Mouse (Mus musculus) limb, embryonic 15.5 days (tissue): ENCODE measurements around the gene Atp9a. TPM values are rescaled to one million over a fixed set of nuclear protein-coding genes. Genes with fewer than 3 reads are reported as not detected.

ENCODE experiments used
- ATAC-seq: fragments of 200-750 bp; cut with Nextera tagmentation; 2 replicates; pipeline ENCODE4 v1.8.0; 2017; ENCODE audit warnings: low read depth, moderate TSS enrichment; ENCODE audit not compliant: insufficient number of reproducible peaks, low FRiP score, low TSS enrichment
- H3K27ac ChIP-seq: fragments of 300-500 bp; sonication (generic); 2 replicates; pipeline ENCODE4 v1.5.1; 2015; ENCODE audit warnings: moderate library complexity, mild to moderate bottlenecking, inconsistent platforms
- H3K27me3 ChIP-seq: fragments of 300-500 bp; sonication (generic); 2 replicates; pipeline ENCODE4 v1.6.1; 2015; ENCODE audit warnings: inconsistent platforms
- H3K36me3 ChIP-seq: fragments of 300-500 bp; sonication (generic); 2 replicates; pipeline ENCODE4 v1.6.1; 2015; ENCODE audit warnings: inconsistent platforms
- H3K4me1 ChIP-seq: fragments of 300-500 bp; sonication (generic); 2 replicates; pipeline ENCODE4 v1.6.1; 2015; ENCODE audit warnings: inconsistent platforms
- H3K4me2 ChIP-seq: fragments of 300-500 bp; sonication (generic); 2 replicates; pipeline ENCODE4 v1.6.1; 2015; ENCODE audit warnings: mild to moderate bottlenecking, inconsistent platforms
- H3K4me3 ChIP-seq: fragments of 300-500 bp; sonication (generic); 2 replicates; pipeline ENCODE4 v1.5.1; 2015; ENCODE audit warnings: mild to moderate bottlenecking, inconsistent platforms
- H3K9ac ChIP-seq: fragments of 300-500 bp; sonication (generic); 2 replicates; pipeline ENCODE4 v1.6.1; 2015; ENCODE audit warnings: inconsistent platforms
- H3K9me3 ChIP-seq: fragments of 300-500 bp; sonication (generic); 2 replicates; pipeline ENCODE4 v1.6.1; 2016; ENCODE audit warnings: inconsistent platforms
- WGBS: fragments of 180-500 bp; shearing (Covaris S2); methylation state at CpG from one replicate; pipeline ENCODE4 v1.1.7; 2015; 5-methylcytosine and 5-hydroxymethylcytosine counted together
- polyA plus RNA-seq: library from polyadenylated mRNA; unstranded; fragments of >200 nt; fragmentation: Nextera tagmentation; extraction: Ambion mirVana; gene quantifications from 2 replicates; pipeline ENCODE4 v1.2.1, GENCODE M21; 2015

Atp9a gene
- polyA plus RNA-seq = 24.6 and 31.6 TPM in 2 replicates

GRCm38 (mm10) chr2:168742059-168742627, at the start of gene Atp9a:
Gene Atp9a, minus strand, starts transcription at chr2:168742409.
- Histone ChIP-seq H3K27me3 (no peaks in the 10 kb centered on the region), H3K36me3 (no peaks in the 10 kb centered on the region), H3K4me3 (peak within 1 kb of the TSS; percentile 90), H3K4me2 (peak within 1 kb of the TSS; percentile 79), H3K4me1 (peaks cover 4% of the 10 kb centered on the region; the same call in 1 of the 2 replicates), H3K9me3 (no peaks in the 10 kb centered on the region), H3K9ac (peak within 1 kb of the TSS; percentile 81), H3K27ac (peak within 1 kb of the TSS; percentile 81)
- WGBS = 10% methylated on average over 19 of the region's 33 CpGs
- peak; percentile 50; the same call in 1 of the 2 replicates for ATAC-seq

DNA sequence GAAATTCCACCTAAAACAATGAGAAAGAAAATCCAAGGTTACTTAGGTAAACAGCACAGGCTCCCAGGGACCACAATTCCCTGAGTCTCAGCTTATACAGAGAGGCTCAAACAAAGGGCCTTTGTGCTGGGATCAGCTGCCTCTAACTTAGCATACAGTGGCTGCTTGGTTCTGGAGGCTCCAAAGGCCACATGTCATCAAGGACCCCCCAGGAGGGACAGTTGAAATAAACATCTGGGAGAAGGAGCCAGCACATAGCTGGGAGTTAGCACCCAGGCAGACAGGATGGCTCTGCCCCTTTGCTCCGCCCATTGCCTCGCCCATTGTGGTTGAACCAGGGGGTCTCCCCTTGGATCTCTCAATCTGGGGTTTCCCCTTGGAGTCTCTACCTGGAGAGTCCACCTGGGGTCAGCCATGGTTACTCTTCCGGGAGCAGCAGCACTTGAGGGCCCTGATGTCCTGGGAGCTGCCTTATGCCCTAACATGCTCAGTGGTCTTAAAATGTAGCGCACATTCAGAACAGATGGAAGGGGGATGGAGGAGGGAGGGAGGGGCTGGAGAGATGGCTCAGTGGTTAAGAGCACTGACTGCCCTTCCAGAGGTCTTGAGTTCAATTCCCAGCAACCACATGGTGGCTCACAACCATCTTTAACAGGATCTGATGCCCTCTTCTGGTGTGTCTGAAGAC, 49.0 kb upstream of the Atp9a start:
- Histone ChIP-seq H3K9ac (no peak overlapping the region), H3K4me3 (no peak overlapping the region), H3K36me3 (no peaks in the 10 kb centered on the region), H3K27me3 (no peaks in the 10 kb centered on the region), H3K9me3 (no peaks in the 10 kb centered on the region), H3K27ac (no peak overlapping the region), H3K4me1 (peaks cover under 1% of the 10 kb centered on the region; the same call in 1 of the 2 replicates), H3K4me2 (no peak overlapping the region)
- no peak for ATAC-seq
- 71% methylated on average over 4 of the region's 4 CpGs for WGBS

- WGBS = 89% methylated on average over 9 of the region's 9 CpGs
- Histone ChIP-seq H3K9me3 (no peaks in the 10 kb centered on the region), H3K9ac (no peak overlapping the region), H3K27ac (no peak overlapping the region), H3K4me3 (no peak overlapping the region), H3K4me2 (no peak overlapping the region), H3K27me3 (no peaks in the 10 kb centered on the region), H3K4me1 (no peaks in the 10 kb centered on the region), H3K36me3 (no peaks in the 10 kb centered on the region)
- ATAC-seq = no peak
Measured at GRCm38 (mm10) chr2:168786174-168786573, 44.0 kb upstream of the Atp9a start.

- Histone ChIP-seq H3K4me3 (no peak overlapping the region), H3K27ac (no peak overlapping the region; the same call in 1 of the 2 replicates), H3K27me3 (no peaks in the 10 kb centered on the region), H3K4me2 (no peak overlapping the region), H3K9ac (no peak overlapping the region), H3K36me3 (no peaks in the 10 kb centered on the region), H3K4me1 (peaks cover 6% of the 10 kb centered on the region; the same call in 1 of the 2 replicates), H3K9me3 (no peaks in the 10 kb centered on the region)
- WGBS = 33% methylated on average over 9 of the region's 9 CpGs
- ATAC-seq = no peak
Measured at GRCm38 (mm10) chr2:168780596-168780995, 38.4 kb upstream of the Atp9a start.

DNA sequence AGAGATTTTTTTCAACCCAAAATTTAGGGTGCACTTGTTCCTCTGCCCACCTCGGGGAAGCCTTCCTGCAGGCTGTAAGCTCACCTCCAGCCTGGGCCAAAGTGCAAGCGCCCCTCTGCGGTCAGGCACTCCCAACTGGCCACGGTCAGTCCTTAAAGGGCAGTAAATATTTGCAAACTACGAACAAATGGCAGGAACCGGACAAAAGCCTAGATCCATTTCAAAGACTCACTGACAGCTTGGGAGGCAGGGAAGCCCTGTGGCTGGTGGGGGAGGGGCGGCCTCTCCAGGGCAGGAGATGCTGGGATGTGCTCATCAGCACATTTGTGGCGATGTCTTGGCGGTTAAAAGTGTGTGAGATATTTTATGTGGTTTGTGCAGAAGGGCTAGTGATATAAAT, 37.8 kb upstream of the Atp9a start:
- no peaks in the 10 kb centered on the region for H3K27me3 ChIP-seq
- H3K4me2 ChIP-seq = no peak overlapping the region
- no peak overlapping the region for H3K9ac ChIP-seq
- H3K9me3 ChIP-seq = no peaks in the 10 kb centered on the region
- 22% methylated on average over 9 of the region's 9 CpGs for WGBS
- peaks cover 6% of the 10 kb centered on the region; the same call in 1 of the 2 replicates for H3K4me1 ChIP-seq
- no peak overlapping the region for H3K27ac ChIP-seq
- no peaks in the 10 kb centered on the region for H3K36me3 ChIP-seq
- no peak for ATAC-seq
- H3K4me3 ChIP-seq = no peak overlapping the region

GRCm38 (mm10) chr2:168777481-168777880, 35.3 kb upstream of the Atp9a start:
- Histone ChIP-seq H3K9me3 (no peaks in the 10 kb centered on the region), H3K4me1 (peaks cover 6% of the 10 kb centered on the region; the same call in 1 of the 2 replicates), H3K27me3 (no peaks in the 10 kb centered on the region), H3K27ac (no peak overlapping the region), H3K4me2 (no peak overlapping the region), H3K36me3 (no peaks in the 10 kb centered on the region), H3K4me3 (no peak overlapping the region), H3K9ac (no peak overlapping the region)
- ATAC-seq = no peak

- no peak overlapping the region for H3K4me3 ChIP-seq
- H3K9me3 ChIP-seq = no peaks in the 10 kb centered on the region
- no peak overlapping the region for H3K4me2 ChIP-seq
- H3K36me3 ChIP-seq = no peaks in the 10 kb centered on the region
- no peaks in the 10 kb centered on the region for H3K27me3 ChIP-seq
- H3K9ac ChIP-seq = no peak overlapping the region
- 90% methylated on average over 3 of the region's 3 CpGs for WGBS
- peaks cover 6% of the 10 kb centered on the region; the same call in 1 of the 2 replicates for H3K4me1 ChIP-seq
- H3K27ac ChIP-seq = no peak overlapping the region
- ATAC-seq = no peak
Measured at GRCm38 (mm10) chr2:168776238-168776637, 34.0 kb upstream of the Atp9a start.

- no peak overlapping the region for H3K27ac ChIP-seq
- no peak for ATAC-seq
- H3K4me3 ChIP-seq = no peak overlapping the region
- no peaks in the 10 kb centered on the region for H3K36me3 ChIP-seq
- H3K9ac ChIP-seq = no peak overlapping the region
- H3K27me3 ChIP-seq = peaks cover 66% of the 10 kb centered on the region
- peaks cover 25% of the 10 kb centered on the region for H3K4me1 ChIP-seq
- no peak overlapping the region for H3K4me2 ChIP-seq
- 60% methylated on average over 8 of the region's 8 CpGs for WGBS
- no peaks in the 10 kb centered on the region for H3K9me3 ChIP-seq
Measured at GRCm38 (mm10) chr2:168769259-168769658, 27.1 kb upstream of the Atp9a start.

DNA sequence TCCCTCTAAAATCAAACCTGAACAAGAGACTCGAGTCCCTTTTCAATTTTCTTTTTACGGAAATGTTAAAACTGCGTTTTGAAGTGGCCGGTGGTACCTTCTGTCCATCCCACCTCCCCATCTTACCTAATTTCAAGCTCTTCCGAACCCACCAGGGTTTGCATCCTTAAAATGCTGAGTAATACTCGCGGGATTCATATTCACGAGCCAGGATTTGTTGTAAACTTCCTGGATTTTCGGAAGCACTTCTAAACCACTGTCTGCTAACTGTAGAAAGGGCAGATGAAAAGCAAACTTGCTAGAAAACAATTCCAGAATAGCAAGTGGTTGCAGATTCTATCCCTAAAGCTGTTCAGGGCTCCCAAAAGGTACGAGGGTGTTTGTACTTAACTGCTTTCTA, 25.4 kb upstream of the Atp9a start, which contains the start of gene Sall4:
TSS of gene Sall4 (minus strand) at position 362 of the 400 bp plus-strand sequence.
- Histone ChIP-seq H3K27me3 (peaks cover 82% of the 10 kb centered on the region), H3K27ac (no peak within 1 kb of the TSS), H3K4me1 (peaks cover 25% of the 10 kb centered on the region), H3K9me3 (no peaks in the 10 kb centered on the region), H3K36me3 (no peaks in the 10 kb centered on the region), H3K4me2 (peak within 1 kb of the TSS; percentile 86), H3K9ac (no peak within 1 kb of the TSS), H3K4me3 (peak within 1 kb of the TSS; percentile 46)
- 13% methylated on average over 10 of the region's 10 CpGs for WGBS
- no peak for ATAC-seq

DNA sequence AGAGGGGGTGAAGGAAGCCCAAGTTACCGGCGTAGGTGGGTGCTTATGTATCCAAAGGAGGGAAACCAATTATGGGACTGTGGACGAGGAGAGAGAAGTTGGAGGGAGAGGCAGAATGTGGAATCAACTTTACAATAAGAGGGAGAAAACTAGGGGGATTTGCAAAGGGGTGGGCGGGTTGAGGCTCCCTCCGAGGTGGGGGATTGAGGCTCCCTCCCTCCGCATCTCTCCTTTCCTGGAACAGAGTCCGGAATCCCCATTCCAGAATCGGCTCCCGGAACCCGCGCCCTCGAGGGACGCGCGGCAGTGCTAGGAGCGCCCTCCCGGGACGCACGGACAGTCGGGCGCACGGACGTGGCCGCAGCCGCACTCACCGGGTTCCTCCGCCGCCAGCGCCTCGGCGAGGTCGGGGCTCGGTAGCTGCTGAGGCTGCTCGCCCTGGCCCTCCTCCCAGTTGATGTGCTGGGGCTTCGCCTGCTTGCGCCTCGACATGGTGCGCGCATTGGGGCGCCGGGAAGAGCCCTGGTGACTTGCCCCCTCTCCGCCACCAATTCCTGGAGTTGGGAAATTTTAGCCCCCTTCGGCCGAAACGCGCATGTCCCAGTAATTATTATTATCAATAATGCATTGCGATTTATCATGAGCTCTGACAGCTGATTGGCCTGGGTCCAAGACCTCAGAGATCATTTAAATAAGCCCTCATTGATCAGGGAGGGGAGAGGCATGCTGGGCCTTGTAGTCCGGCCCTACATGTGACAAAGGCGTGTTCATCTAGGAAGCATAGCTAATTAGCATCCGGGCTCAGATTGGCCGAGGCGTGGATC, 24.5 kb upstream of the Atp9a start:
- WGBS = under 1% methylated on average over 52 of the region's 52 CpGs
- H3K27me3 ChIP-seq = peaks cover 91% of the 10 kb centered on the region
- no peak for ATAC-seq
- H3K27ac ChIP-seq = no peak overlapping the region
- peak overlapping the region; percentile 46 for H3K4me3 ChIP-seq
- H3K4me2 ChIP-seq = peak overlapping the region; percentile 86
- no peaks in the 10 kb centered on the region for H3K36me3 ChIP-seq
- no peak overlapping the region for H3K9ac ChIP-seq
- H3K4me1 ChIP-seq = peaks cover 25% of the 10 kb centered on the region
- no peaks in the 10 kb centered on the region for H3K9me3 ChIP-seq

DNA sequence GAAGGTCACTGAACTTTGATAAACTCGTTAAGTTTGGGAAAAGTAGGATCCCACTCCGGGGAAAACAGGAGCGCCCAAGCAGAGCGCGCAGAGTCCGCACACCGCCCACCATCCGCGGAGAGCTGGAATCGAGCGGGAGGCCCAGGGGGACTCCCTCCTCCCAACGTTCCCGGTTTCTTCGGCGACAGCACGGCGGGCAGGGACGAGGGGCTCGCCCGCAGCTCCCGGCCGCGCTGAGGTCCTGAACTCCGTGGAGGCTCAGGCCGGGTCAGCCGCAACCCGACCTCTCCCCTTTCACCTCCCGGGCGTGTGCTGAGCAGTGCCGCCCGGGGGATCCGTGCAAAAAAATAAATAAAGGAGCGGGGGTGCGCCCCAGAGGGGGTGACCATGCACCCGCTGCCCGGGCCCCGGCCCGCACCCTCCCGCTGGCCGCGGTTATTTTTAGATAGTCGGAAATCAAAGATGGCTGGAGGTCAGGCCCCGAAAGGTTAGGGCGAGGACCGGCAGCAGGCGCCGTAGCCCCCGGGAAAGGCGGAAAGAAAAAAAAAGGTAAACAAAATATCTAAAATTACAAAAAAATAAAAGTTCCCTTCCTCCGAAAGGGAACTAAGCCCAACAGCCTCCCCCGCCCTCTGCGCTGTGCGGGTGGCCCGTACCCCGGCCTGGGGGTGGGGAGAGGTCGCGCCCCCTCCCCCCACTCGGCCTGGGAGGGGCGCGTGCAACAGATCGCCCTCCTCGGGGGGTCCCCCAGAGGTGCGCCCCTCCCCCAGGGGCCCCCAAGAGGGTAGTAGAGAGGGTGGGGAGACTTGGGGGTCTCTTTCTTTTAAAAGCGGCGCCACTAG, 23.7 kb upstream of the Atp9a start:
- no peak for ATAC-seq
- under 1% methylated on average over 64 of the region's 65 CpGs for WGBS

More for the DNA sequence above, 23.7 kb upstream of the Atp9a start:
- no peaks in the 10 kb centered on the region for H3K9me3 ChIP-seq
- H3K4me2 ChIP-seq = peak overlapping the region; percentile 86
- peaks cover 25% of the 10 kb centered on the region for H3K4me1 ChIP-seq
- H3K9ac ChIP-seq = peak overlapping the region; percentile 8; the same call in 1 of the 2 replicates
- no peaks in the 10 kb centered on the region for H3K36me3 ChIP-seq
- no peak overlapping the region for H3K27ac ChIP-seq
- H3K4me3 ChIP-seq = peak overlapping the region; percentile 46
- H3K27me3 ChIP-seq = peaks cover 96% of the 10 kb centered on the region
